Mouse (Mus musculus) hindbrain, embryonic 16.5 days (tissue): ENCODE results near the gene Cx3cr1. TPM values are rescaled to one million over a fixed set of nuclear protein-coding genes. Genes with fewer than 3 reads are reported as not detected.
"Not testable (repeated sequence)": the region's sequence is repeated elsewhere in the genome, so short reads cannot be mapped to it uniquely, and the experiment has no call there.

ENCODE experiments used
- ATAC-seq: fragments of 200-750 bp; cut with Nextera tagmentation; 2 replicates; pipeline ENCODE4 v1.8.0; 2017; ENCODE audit warnings: moderate TSS enrichment, moderate library complexity
- H3K27ac ChIP-seq: fragments of 300-500 bp; sonication (generic); 2 replicates; pipeline ENCODE4 v1.5.1; 2014; ENCODE audit warnings: low read depth, mild to moderate bottlenecking, control low read depth, low read length, moderate library complexity
- H3K27me3 ChIP-seq: fragments of 300-500 bp; sonication (generic); replicated peaks from 2 replicates; pipeline ENCODE4 v1.6.1; 2014; ENCODE audit warnings: low read length; ENCODE audit not compliant: control insufficient read depth, insufficient read depth
- H3K36me3 ChIP-seq: fragments of 300-500 bp; sonication (generic); 2 replicates; pipeline ENCODE4 v1.6.1; 2014; ENCODE audit warnings: mild to moderate bottlenecking, low read length, moderate library complexity, mixed read lengths; ENCODE audit not compliant: control insufficient read depth, insufficient read depth
- H3K4me1 ChIP-seq: fragments of 300-500 bp; sonication (generic); 2 replicates; pipeline ENCODE4 v1.6.1; 2014; ENCODE audit warnings: low read depth, low read length; ENCODE audit not compliant: control insufficient read depth, insufficient read depth
- H3K4me2 ChIP-seq: fragments of 300-500 bp; sonication (generic); 2 replicates; pipeline ENCODE4 v1.6.1; 2014; ENCODE audit warnings: mild to moderate bottlenecking, low read length, control low read depth, moderate library complexity
- H3K4me3 ChIP-seq: fragments of 300-500 bp; sonication (generic); 2 replicates; pipeline ENCODE4 v1.5.1; 2014; ENCODE audit warnings: mild to moderate bottlenecking, low read length, control low read depth, moderate library complexity
- H3K9ac ChIP-seq: fragments of 300-500 bp; sonication (generic); 2 replicates; pipeline ENCODE4 v1.6.1; 2014; ENCODE audit warnings: low read depth, mild to moderate bottlenecking, control low read depth, low read length, moderate library complexity
- H3K9me3 ChIP-seq: fragments of 300-500 bp; sonication (generic); 2 replicates; pipeline ENCODE4 v1.6.1; 2014; ENCODE audit warnings: mild to moderate bottlenecking, low read length, moderate library complexity; ENCODE audit not compliant: control insufficient read depth
- WGBS: fragments of 180-500 bp; shearing (Covaris S2); extraction: QIAGEN DNeasy Blood & Tissue Kit; methylation state at CpG from one replicate; pipeline ENCODE4 v1.1.7; 2014; 5-methylcytosine and 5-hydroxymethylcytosine counted together
- polyA plus RNA-seq: library from polyadenylated mRNA; unstranded; fragments of >200 nt; fragmentation: Nextera tagmentation; extraction: Ambion mirVana; gene quantifications from 2 replicates; pipeline ENCODE4 v1.2.1, GENCODE M21; 2015

The Cx3cr1 gene
- polyA plus RNA-seq, 1 experiment from 2014 or later = 10.0 TPM

GRCm38 (mm10) chr9:120110211-120111018 is 40.7 kb upstream of the Cx3cr1 start, which contains the start of gene Slc25a38:
Gene Slc25a38, plus strand, starts transcription at chr9:120110374.
- Histone ChIP-seq H3K4me3 (peak within 1 kb of the TSS; percentile 90), H3K36me3 (no peaks in the 10 kb centered on the region), H3K9me3 (no peaks in the 10 kb centered on the region), H3K9ac (peak within 1 kb of the TSS; percentile 90), H3K27me3 (no peaks in the 10 kb centered on the region), H3K4me2 (peak within 1 kb of the TSS; percentile 72), H3K27ac (peak within 1 kb of the TSS; percentile 97), H3K4me1 (no peaks in the 10 kb centered on the region; the same call in 1 of the 2 replicates)
- peak; percentile 97 for ATAC-seq
- under 1% methylated on average over 58 of the region's 62 CpGs for WGBS

- WGBS = 95% methylated on average over 12 of the region's 12 CpGs
- not testable (repeated sequence) for H3K4me1 ChIP-seq, H3K4me3 ChIP-seq, H3K4me2 ChIP-seq, H3K9me3 ChIP-seq, ATAC-seq, H3K27ac ChIP-seq, H3K36me3 ChIP-seq, H3K9ac ChIP-seq, H3K27me3 ChIP-seq
These were observed 39.3 kb upstream of the Cx3cr1 start for GRCm38 (mm10) chr9:120108953-120109352.

- no peaks in the 10 kb centered on the region for H3K36me3 ChIP-seq
- no peak for ATAC-seq
- WGBS = 100% methylated on average over 2 of the region's 2 CpGs
- H3K9me3 ChIP-seq = peaks cover 6% of the 10 kb centered on the region
- no peak overlapping the region for H3K27ac ChIP-seq
- H3K27me3 ChIP-seq = no peaks in the 10 kb centered on the region
- H3K4me1 ChIP-seq = no peaks in the 10 kb centered on the region
- no peak overlapping the region for H3K4me2 ChIP-seq
- H3K9ac ChIP-seq = no peak overlapping the region
- no peak overlapping the region for H3K4me3 ChIP-seq
These were observed 31.5 kb upstream of the Cx3cr1 start for GRCm38 (mm10) chr9:120101165-120101564.

GRCm38 (mm10) chr9:120099304-120099703 is 29.6 kb upstream of the Cx3cr1 start:
- Histone ChIP-seq H3K36me3 (no peaks in the 10 kb centered on the region), H3K27ac (no peak overlapping the region), H3K9me3 (peaks cover 6% of the 10 kb centered on the region), H3K27me3 (no peaks in the 10 kb centered on the region), H3K4me3 (no peak overlapping the region), H3K4me2 (no peak overlapping the region), H3K4me1 (no peaks in the 10 kb centered on the region), H3K9ac (no peak overlapping the region)
- ATAC-seq = no peak
- 89% methylated on average over 8 of the region's 8 CpGs for WGBS

GRCm38 (mm10) chr9:120098682-120099081 is 29.0 kb upstream of the Cx3cr1 start:
- ATAC-seq = no peak
- WGBS = 19% methylated on average over 7 of the region's 7 CpGs
- Histone ChIP-seq H3K36me3 (no peaks in the 10 kb centered on the region), H3K9me3 (peaks cover 4% of the 10 kb centered on the region), H3K4me3 (no peak overlapping the region), H3K27ac (no peak overlapping the region), H3K9ac (no peak overlapping the region), H3K4me1 (no peaks in the 10 kb centered on the region), H3K4me2 (no peak overlapping the region), H3K27me3 (no peaks in the 10 kb centered on the region)

GRCm38 (mm10) chr9:120095886-120096285 is 26.2 kb upstream of the Cx3cr1 start:
- 80% methylated on average over 7 of the region's 7 CpGs for WGBS
- no peaks in the 10 kb centered on the region for H3K9me3 ChIP-seq
- H3K27ac ChIP-seq = no peak overlapping the region
- H3K9ac ChIP-seq = no peak overlapping the region
- H3K27me3 ChIP-seq = no peaks in the 10 kb centered on the region
- H3K4me3 ChIP-seq = no peak overlapping the region
- no peak for ATAC-seq
- H3K4me2 ChIP-seq = no peak overlapping the region
- no peaks in the 10 kb centered on the region for H3K4me1 ChIP-seq
- H3K36me3 ChIP-seq = no peaks in the 10 kb centered on the region

GRCm38 (mm10) chr9:120093701-120094100 is 24.0 kb upstream of the Cx3cr1 start:
- H3K9me3 ChIP-seq = no peaks in the 10 kb centered on the region
- H3K4me2 ChIP-seq = no peak overlapping the region
- ATAC-seq = no peak
- H3K27ac ChIP-seq = no peak overlapping the region
- no peaks in the 10 kb centered on the region for H3K4me1 ChIP-seq
- 91% methylated on average over 13 of the region's 13 CpGs for WGBS
- no peak overlapping the region for H3K9ac ChIP-seq
- H3K36me3 ChIP-seq = no peaks in the 10 kb centered on the region
- no peaks in the 10 kb centered on the region for H3K27me3 ChIP-seq
- H3K4me3 ChIP-seq = no peak overlapping the region

- ATAC-seq = no peak
- Histone ChIP-seq H3K27ac (no peak within 1 kb of the TSS), H3K4me2 (no peak within 1 kb of the TSS), H3K4me3 (no peak within 1 kb of the TSS), H3K9ac (no peak within 1 kb of the TSS), H3K36me3 (no peaks in the 10 kb centered on the region), H3K4me1 (no peaks in the 10 kb centered on the region), H3K27me3 (no peaks in the 10 kb centered on the region), H3K9me3 (0 out of 2 replicates have a peak, but pooled peaks cover 2% of the 10 kb centered on the region)
- WGBS = 78% methylated on average over 5 of the region's 5 CpGs
These were observed 22.1 kb upstream of the Cx3cr1 start, which contains the start of gene Ccr8 for GRCm38 (mm10) chr9:120091696-120092238. Gene Ccr8, plus strand, starts transcription at chr9:120092114.

- no peaks in the 10 kb centered on the region for H3K4me1 ChIP-seq
- H3K36me3 ChIP-seq = no peaks in the 10 kb centered on the region
- whole genome bisulfite sequencing = 83% methylated on average over 10 of the region's 10 CpGs
- no peak overlapping the region for H3K4me2 ChIP-seq
- no peaks in the 10 kb centered on the region for H3K27me3 ChIP-seq
- H3K27ac ChIP-seq = no peak overlapping the region
- H3K4me3 ChIP-seq = no peak overlapping the region
- 0 out of 2 replicates have a peak, but pooled peaks cover 2% of the 10 kb centered on the region for H3K9me3 ChIP-seq
- no peak for ATAC-seq
- no peak overlapping the region for H3K9ac ChIP-seq
These were observed 21.4 kb upstream of the Cx3cr1 start for GRCm38 (mm10) chr9:120091086-120091485.
